Mouse (Mus musculus) kidney, adult 2 months (tissue): ENCODE measurements around the gene Gm3045.

Experiments
- CTCF ChIP-seq: fragments of 200-500 bp; conservative IDR thresholded peaks from 2 replicates; pipeline ENCODE4 v1.5.1; 2011; ENCODE audit warnings: low read depth, mild to moderate bottlenecking, control low read depth, low read length, moderate library complexity, mixed read lengths; ENCODE audit not compliant: insufficient read depth, insufficient read length
- POLR2A ChIP-seq: fragments of 200-500 bp; IDR thresholded peaks from one replicate; pipeline ENCODE4 v1.6.1; 2011; ENCODE audit warnings: low read depth, low read length, control low read depth

- TF ChIP-seq POLR2A (no peak), CTCF (no peak)
Measured at GRCm38 (mm10) chr13:56443411-56443810, 17.0 kb downstream of the Gm3045 start.
